Mouse (Mus musculus) small intestine, adult 2 months (tissue): ENCODE results near the gene Mlxip.

Experiments
- CTCF ChIP-seq: fragments of 200-500 bp; IDR thresholded peaks from 2 replicates; pipeline ENCODE4 v1.5.1; 2012; ENCODE audit warnings: low read depth, mild to moderate bottlenecking, control low read depth, inconsistent platforms, low read length, moderate library complexity, mixed read lengths; ENCODE audit not compliant: insufficient replicate concordance, insufficient read length; ENCODE audit errors: extremely low read depth
- POLR2A ChIP-seq: fragments of 200-500 bp; IDR thresholded peaks from 2 replicates; pipeline ENCODE4 v1.6.1; 2012; ENCODE audit warnings: low read depth, mild to moderate bottlenecking, control low read depth, inconsistent platforms, low read length, moderate library complexity

DNA sequence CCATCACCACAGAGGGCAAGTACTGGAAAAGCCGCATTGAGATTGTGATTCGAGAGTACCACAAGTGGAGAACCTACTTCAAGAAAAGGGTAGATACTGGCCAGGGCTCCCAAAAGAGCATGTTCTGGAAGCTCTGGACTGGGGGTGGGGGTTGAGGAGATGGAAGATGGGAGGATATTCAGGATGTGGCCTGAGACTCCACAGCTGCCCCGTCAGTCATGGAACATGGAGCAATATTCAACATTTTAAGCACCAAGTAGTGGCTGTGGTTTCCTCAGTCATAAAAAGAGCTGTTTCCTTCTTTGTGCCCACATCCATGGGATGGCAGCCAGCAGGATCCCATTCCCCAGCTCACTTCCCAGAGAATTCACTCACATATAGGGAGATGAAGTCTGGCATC, 47.7 kb downstream of the Mlxip start:
- no peak for TF ChIP-seq POLR2A
- no peak for TF ChIP-seq CTCF
